Mouse (Mus musculus) limb, embryonic 11.5 days (tissue): ENCODE data around the gene Kif4. TPM values are rescaled to one million over a fixed set of nuclear protein-coding genes. Genes with fewer than 3 reads are reported as not detected.

ENCODE experiments used
- ATAC-seq: fragments of 200-750 bp; cut with Nextera tagmentation; 2 replicates; pipeline ENCODE4 v1.8.0; 2017; ENCODE audit warnings: low read depth; ENCODE audit not compliant: insufficient number of reproducible peaks, low FRiP score, low TSS enrichment
- DNase-seq: peaks from one replicate; pipeline ENCODE4 v3.0.0-alpha.2; 2015; ENCODE audit warnings: low spot score
- H3K27ac ChIP-seq: fragments of 300-500 bp; sonication (generic); replicated peaks from 2 replicates; pipeline ENCODE4 v1.5.1; 2014; ENCODE audit warnings: low read depth, mild to moderate bottlenecking, low read length
- H3K27me3 ChIP-seq: fragments of 300-500 bp; sonication (generic); 2 replicates; pipeline ENCODE4 v1.6.1; 2014; ENCODE audit warnings: mild to moderate bottlenecking, low read length, mixed read lengths; ENCODE audit not compliant: control insufficient read depth, insufficient read depth
- H3K36me3 ChIP-seq: fragments of 300-500 bp; sonication (generic); 2 replicates; pipeline ENCODE4 v1.6.1; 2014; ENCODE audit warnings: mild to moderate bottlenecking, low read length, moderate library complexity, mixed read lengths; ENCODE audit not compliant: control insufficient read depth, insufficient read depth
- H3K4me1 ChIP-seq: fragments of 300-500 bp; sonication (generic); 2 replicates; pipeline ENCODE4 v1.6.1; 2014; ENCODE audit warnings: low read length, mixed read lengths; ENCODE audit not compliant: control insufficient read depth, insufficient read depth
- H3K4me2 ChIP-seq: fragments of 300-500 bp; sonication (generic); 2 replicates; pipeline ENCODE4 v1.6.1; 2014; ENCODE audit warnings: low read depth, mild to moderate bottlenecking, moderate library complexity; ENCODE audit not compliant: severe bottlenecking
- H3K4me3 ChIP-seq: fragments of 300-500 bp; sonication (generic); 2 replicates; pipeline ENCODE4 v1.5.1; 2014; ENCODE audit warnings: low read depth, low read length
- H3K9ac ChIP-seq: fragments of 300-500 bp; sonication (generic); 2 replicates; pipeline ENCODE4 v1.6.1; 2014; ENCODE audit warnings: mild to moderate bottlenecking, low read length
- H3K9me3 ChIP-seq: fragments of 300-500 bp; sonication (generic); 2 replicates; pipeline ENCODE4 v1.6.1; 2016; ENCODE audit warnings: low read length; ENCODE audit not compliant: control insufficient read depth
- WGBS: fragments of 180-500 bp; shearing (Covaris S2); extraction: QIAGEN DNeasy Blood & Tissue Kit; methylation state at CpG from one replicate; pipeline ENCODE4 v1.1.7; 2014; 5-methylcytosine and 5-hydroxymethylcytosine counted together
- polyA plus RNA-seq: library from polyadenylated mRNA; unstranded; fragments of >200 nt; fragmentation: Nextera tagmentation; extraction: Ambion mirVana; gene quantifications from 2 replicates; pipeline ENCODE4 v1.2.1, GENCODE M21; 2014

Kif4 gene
- polyA plus RNA-seq, 1 experiment from 2014 or later: 48.2 TPM

GRCm38 (mm10) chrX:100688033-100688370 lies 62.5 kb downstream of the Kif4 start:
- 76% methylated on average over 5 of the region's 5 CpGs for WGBS
- Histone ChIP-seq H3K4me3 (no peak overlapping the region), H3K9me3 (no peaks in the 10 kb centered on the region), H3K4me2 (no peak overlapping the region), H3K36me3 (no peaks in the 10 kb centered on the region), H3K27ac (no peak overlapping the region), H3K4me1 (no peaks in the 10 kb centered on the region), H3K9ac (no peak overlapping the region), H3K27me3 (0 out of 2 replicates have a peak, but pooled peaks cover 8% of the 10 kb centered on the region)
- ATAC-seq (no peak), DNase-seq (no peak)

- Histone ChIP-seq H3K27me3 (no peaks in the 10 kb centered on the region), H3K9me3 (no peaks in the 10 kb centered on the region), H3K4me3 (no peak overlapping the region), H3K27ac (no peak overlapping the region), H3K4me2 (no peak overlapping the region), H3K4me1 (no peaks in the 10 kb centered on the region), H3K36me3 (no peaks in the 10 kb centered on the region; the same call in 1 of the 2 replicates), H3K9ac (no peak overlapping the region)
- no peak for ATAC-seq
- DNase-seq: no peak
- 98% methylated on average over 4 of the region's 4 CpGs for WGBS
These were observed 71.2 kb downstream of the Kif4 start for GRCm38 (mm10) chrX:100696776-100697175.

- H3K4me2 ChIP-seq: no peak overlapping the region
- H3K36me3 ChIP-seq: no peaks in the 10 kb centered on the region
- ATAC-seq (no peak), DNase-seq (no peak)
- no peak overlapping the region for H3K9ac ChIP-seq
- no peak overlapping the region for H3K27ac ChIP-seq
- H3K27me3 ChIP-seq: 0 out of 2 replicates have a peak, but pooled peaks cover 3% of the 10 kb centered on the region
- H3K4me1 ChIP-seq: no peaks in the 10 kb centered on the region
- H3K9me3 ChIP-seq: no peaks in the 10 kb centered on the region
- WGBS: 89% methylated on average over 6 of the region's 6 CpGs
- H3K4me3 ChIP-seq: no peak overlapping the region
These were observed 82.5 kb downstream of the Kif4 start for GRCm38 (mm10) chrX:100708032-100708431.

- no peak for DNase-seq
- Histone ChIP-seq H3K27me3 (peaks cover 5% of the 10 kb centered on the region; the same call in 1 of the 2 replicates), H3K27ac (no peak overlapping the region), H3K4me2 (no peak overlapping the region), H3K4me3 (no peak overlapping the region), H3K9me3 (no peaks in the 10 kb centered on the region), H3K9ac (no peak overlapping the region), H3K4me1 (no peaks in the 10 kb centered on the region), H3K36me3 (no peaks in the 10 kb centered on the region; the same call in 1 of the 2 replicates)
- 93% methylated on average over 6 of the region's 6 CpGs for WGBS
- ATAC-seq: no peak
These were observed 90.6 kb downstream of the Kif4 start for GRCm38 (mm10) chrX:100716173-100716572.

GRCm38 (mm10) chrX:100728947-100729346 lies 103.4 kb downstream of the Kif4 start:
- Histone ChIP-seq H3K27me3 (0 out of 2 replicates have a peak, but pooled peaks cover 5% of the 10 kb centered on the region), H3K4me3 (no peak overlapping the region), H3K9ac (no peak overlapping the region), H3K36me3 (peaks cover 2% of the 10 kb centered on the region; the same call in 1 of the 2 replicates), H3K9me3 (no peaks in the 10 kb centered on the region), H3K4me2 (no peak overlapping the region), H3K27ac (no peak overlapping the region), H3K4me1 (no peaks in the 10 kb centered on the region)
- ATAC-seq (no peak), DNase-seq (no peak)
- 31% methylated on average over 1 of the region's 1 CpGs for WGBS

- DNase-seq: peak; percentile 57
- peak within 1 kb of the TSS; percentile 45 for H3K4me2 ChIP-seq
- H3K4me3 ChIP-seq: no peak within 1 kb of the TSS
- H3K27me3 ChIP-seq: 0 out of 2 replicates have a peak, but pooled peaks cover 5% of the 10 kb centered on the region
- peak; percentile 75; the same call in 1 of the 2 replicates for ATAC-seq
- WGBS: 12% methylated on average over 7 of the region's 8 CpGs
- peaks cover 2% of the 10 kb centered on the region; the same call in 1 of the 2 replicates for H3K36me3 ChIP-seq
- no peak within 1 kb of the TSS for H3K27ac ChIP-seq
- H3K9me3 ChIP-seq: no peaks in the 10 kb centered on the region
- H3K9ac ChIP-seq: no peak within 1 kb of the TSS
- H3K4me1 ChIP-seq: no peaks in the 10 kb centered on the region
These were observed 104.2 kb downstream of the Kif4 start, which contains the start of gene Gdpd2 for GRCm38 (mm10) chrX:100729665-100730188. Gene Gdpd2, plus strand, starts transcription at chrX:100729873.

- H3K4me3 ChIP-seq: no peak overlapping the region
- WGBS: 38% methylated on average over 8 of the region's 8 CpGs
- H3K4me2 ChIP-seq: peak overlapping the region; percentile 45
- H3K27me3 ChIP-seq: 0 out of 2 replicates have a peak, but pooled peaks cover 5% of the 10 kb centered on the region
- no peaks in the 10 kb centered on the region for H3K9me3 ChIP-seq
- ATAC-seq: no peak
- H3K27ac ChIP-seq: no peak overlapping the region
- DNase-seq: no peak
- H3K9ac ChIP-seq: no peak overlapping the region
- H3K36me3 ChIP-seq: peaks cover 2% of the 10 kb centered on the region; the same call in 1 of the 2 replicates
- no peaks in the 10 kb centered on the region for H3K4me1 ChIP-seq
These were observed 104.7 kb downstream of the Kif4 start for GRCm38 (mm10) chrX:100730266-100730665.

- H3K4me1 ChIP-seq: no peaks in the 10 kb centered on the region
- H3K36me3 ChIP-seq: no peaks in the 10 kb centered on the region
- ATAC-seq: no peak
- peaks cover 3% of the 10 kb centered on the region; the same call in 1 of the 2 replicates for H3K27me3 ChIP-seq
- H3K9me3 ChIP-seq: no peaks in the 10 kb centered on the region
- H3K9ac ChIP-seq: no peak overlapping the region
- H3K4me3 ChIP-seq: no peak overlapping the region
- no peak overlapping the region for H3K4me2 ChIP-seq
- H3K27ac ChIP-seq: no peak overlapping the region
- 70% methylated on average over 7 of the region's 7 CpGs for WGBS
- DNase-seq: no peak
These were observed 108.8 kb downstream of the Kif4 start for GRCm38 (mm10) chrX:100734359-100734758.
